Mouse (Mus musculus) liver, embryonic 14.5 days (tissue): ENCODE data around the gene Slc17a7.
A peak's percentile ranks its signal among the peaks of the same experiment; 100 is the strongest.

Source experiments
- CTCF ChIP-seq: IDR thresholded peaks from 2 replicates; pipeline ENCODE4 v1.5.1; 2016; ENCODE audit warnings: antibody characterized with exemption, low read depth, control low read depth
- EP300 ChIP-seq: IDR thresholded peaks from 2 replicates; pipeline ENCODE4 v1.6.1; 2016; ENCODE audit warnings: antibody characterized with exemption, low read depth

DNA sequence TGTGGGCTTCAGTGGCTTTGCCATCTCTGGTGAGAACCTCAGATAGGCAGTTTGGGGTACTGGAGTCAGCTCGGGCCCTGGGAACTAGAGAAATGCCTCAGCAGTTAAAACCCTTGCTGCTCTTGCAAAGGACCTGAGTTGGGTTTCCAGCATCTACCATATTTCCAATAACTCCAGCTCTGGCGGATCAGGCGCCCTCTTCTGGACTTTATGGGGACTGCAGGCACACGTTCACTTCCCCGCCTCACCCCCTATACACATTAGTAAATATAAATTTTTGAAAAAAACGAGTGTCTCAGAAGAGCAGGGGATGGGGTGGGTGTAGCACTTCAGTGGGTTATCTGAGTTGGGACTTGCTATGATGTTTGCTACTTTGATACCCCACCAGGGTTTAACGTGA is 9.2 kb downstream of the Slc17a7 start:
- peak; percentile 79 for TF ChIP-seq CTCF
- no peak for TF ChIP-seq EP300
